Mouse (Mus musculus) lung, postnatal 10 days (tissue): ENCODE data around the gene Uts2b.
"Not testable (repeated sequence)": the region's sequence is repeated elsewhere in the genome, so short reads cannot be mapped to it uniquely, and the experiment has no call there.

Experiments
- DNase-seq: peaks from one replicate; pipeline ENCODE4 v3.0.0; 2021

The Uts2b gene

DNA sequence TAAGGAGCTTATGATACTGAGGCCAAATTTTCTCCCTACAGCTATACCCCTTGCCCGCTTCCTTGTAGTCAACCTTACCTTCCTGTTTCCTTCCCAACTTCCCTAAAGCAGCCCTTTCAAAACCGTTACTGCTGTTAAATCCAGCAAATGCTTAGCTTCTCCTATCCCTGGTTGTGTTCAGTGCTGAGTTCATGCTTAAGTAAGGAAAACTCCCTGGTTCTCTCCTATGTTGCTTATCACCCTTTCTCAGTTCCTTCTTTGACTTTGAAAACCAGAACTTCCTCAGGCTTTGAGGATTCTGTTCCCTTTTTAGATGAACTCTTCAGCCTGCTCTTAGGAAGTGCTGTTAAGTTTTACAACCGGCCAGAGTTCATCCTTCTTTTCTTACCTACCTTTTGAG, 4.1 kb upstream of the Uts2b start:
- DNase-seq: no peak

GRCm38 (mm10) chr16:27370700-27371099, 661 bp upstream of the Uts2b start:
- no peak for DNase-seq

- DNase-seq: no peak
Observed at GRCm38 (mm10) chr16:27360059-27360458, 10.0 kb downstream of the Uts2b start.

GRCm38 (mm10) chr16:27354464-27354863, 15.6 kb downstream of the Uts2b start:
- DNase-seq: no peak

GRCm38 (mm10) chr16:27349878-27350532, 20.0 kb downstream of the Uts2b start:
- DNase-seq: no peak

DNA sequence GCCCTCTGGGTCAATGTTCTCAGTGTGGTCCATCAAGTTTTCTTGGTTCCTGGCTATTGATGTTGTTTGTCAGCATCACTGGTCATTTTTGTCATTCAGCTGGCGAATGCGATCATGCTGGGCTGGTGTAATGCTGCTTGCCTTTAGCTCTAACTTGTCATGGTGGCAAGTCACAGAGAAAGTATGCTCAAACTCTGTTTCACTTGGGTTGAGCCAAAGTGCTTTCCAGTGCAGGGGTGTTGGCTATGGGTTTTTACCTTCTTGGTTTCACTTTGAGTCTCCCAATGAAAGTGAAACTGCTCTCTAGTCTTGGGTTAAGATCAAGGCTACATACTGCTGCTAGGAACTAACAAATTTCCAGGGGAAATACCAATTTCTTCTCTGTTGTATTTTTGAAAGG, 20.8 kb downstream of the Uts2b start:
- DNase-seq: no peak

GRCm38 (mm10) chr16:27348359-27348758, 21.7 kb downstream of the Uts2b start:
- DNase-seq: no peak

DNA sequence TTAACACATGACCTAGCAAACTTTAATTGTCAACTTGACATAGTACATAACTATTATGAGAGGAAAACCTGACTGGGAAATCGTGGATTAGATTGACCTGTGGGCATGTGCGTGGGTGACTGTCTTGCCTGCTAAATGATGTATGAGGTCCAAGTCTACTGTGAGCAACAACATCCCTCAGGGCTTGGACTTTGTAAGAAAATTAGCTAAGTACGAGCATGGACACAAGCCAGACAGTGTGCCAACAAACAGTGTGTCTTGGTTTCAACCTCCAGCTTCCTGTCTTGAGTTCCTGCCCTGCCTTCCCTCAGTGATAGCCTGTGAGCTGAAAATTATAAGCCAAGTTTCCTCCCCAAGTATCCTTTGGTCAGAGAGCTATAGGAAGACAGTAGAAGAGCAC, 22.5 kb downstream of the Uts2b start:
- DNase-seq: no peak

- DNase-seq: no peak
Observed at GRCm38 (mm10) chr16:27326463-27326862, 43.6 kb downstream of the Uts2b start.

GRCm38 (mm10) chr16:27322047-27322446, 48.0 kb downstream of the Uts2b start:
- DNase-seq: no peak

- DNase-seq: no peak
Observed at GRCm38 (mm10) chr16:27319099-27319498, 50.9 kb downstream of the Uts2b start.

- DNase-seq: not testable (repeated sequence)
Observed at GRCm38 (mm10) chr16:27307189-27307588, 62.9 kb downstream of the Uts2b start, which contains the start of gene Ostn. Gene Ostn, plus strand, starts transcription at chr16:27307489.
